Mouse (Mus musculus) heart, adult 9 months (tissue): Measurements from ENCODE around the gene Midn.

Experiments
- DNase-seq, 2 experiments: peaks; one replicate each; pipeline ENCODE4 v3.0.0; 2022; ENCODE audit warnings: low spot score in 2 of 2

Midn gene

DNA sequence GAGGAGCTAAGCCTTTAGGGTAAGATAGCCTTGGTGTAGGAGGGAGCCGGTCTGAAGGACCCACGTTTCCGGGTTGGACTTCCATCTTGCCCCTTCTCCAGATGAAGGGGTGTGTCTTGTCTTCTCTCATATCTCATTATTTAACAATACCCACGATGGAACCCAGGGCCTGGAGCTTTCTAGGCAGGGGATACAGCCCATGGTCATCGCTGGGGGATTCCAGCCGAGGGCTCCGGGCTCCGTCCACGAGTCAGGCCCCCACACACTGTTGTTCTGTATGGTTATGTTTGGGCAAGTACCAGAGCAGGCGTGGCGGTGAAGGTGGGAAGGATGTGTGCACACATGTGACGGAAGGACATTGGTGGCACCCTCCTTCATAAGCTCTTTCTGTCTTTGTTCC is 3.9 kb upstream of the Midn start:
- DNase-seq = no peak

DNA sequence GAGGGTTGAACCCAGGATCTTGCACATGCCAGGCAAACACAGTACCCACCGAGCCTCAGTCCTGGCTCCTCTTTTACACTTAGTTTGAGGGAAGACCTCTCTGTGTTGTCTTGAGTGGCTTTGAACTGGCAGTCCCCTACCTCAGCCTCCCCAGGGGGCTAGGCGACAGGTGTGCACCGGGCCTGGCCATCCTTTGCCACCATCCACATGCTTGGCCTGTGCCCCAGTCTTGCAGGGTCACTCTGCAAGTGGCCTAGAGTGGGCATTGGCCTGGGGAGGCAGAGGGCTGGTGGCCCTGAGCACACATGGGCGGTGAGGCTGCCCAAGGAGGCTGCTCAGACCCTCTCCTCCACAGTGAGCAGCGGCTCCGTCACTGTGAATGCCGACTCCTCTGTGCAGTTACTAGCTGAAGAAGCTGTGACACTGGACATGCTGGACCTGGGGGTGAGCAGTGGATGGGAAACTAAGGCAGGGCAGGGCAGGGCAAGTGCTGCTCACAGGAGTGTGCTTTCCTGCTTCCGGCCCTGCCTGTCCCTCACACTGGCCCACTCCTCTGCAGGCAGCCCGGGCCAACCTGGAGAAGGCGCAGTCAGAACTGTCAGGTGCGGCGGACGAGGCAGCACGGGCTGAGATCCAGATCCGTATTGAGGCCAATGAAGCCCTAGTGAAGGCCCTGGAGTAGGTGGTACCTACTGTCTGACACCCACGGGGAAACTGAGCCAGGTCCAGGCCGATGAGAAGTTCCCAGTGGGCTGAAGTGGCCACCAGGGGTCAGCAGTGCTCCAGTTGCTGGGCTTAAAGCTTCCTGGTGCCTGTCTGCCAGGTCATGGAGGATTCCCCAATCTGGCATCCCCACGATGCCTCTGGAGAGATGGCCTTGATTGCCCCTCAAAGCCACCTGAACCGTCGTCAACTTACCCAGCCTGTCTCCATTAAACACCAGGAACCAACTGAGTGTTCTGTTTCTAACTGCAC is 2.9 kb upstream of the Midn start:
- peak; percentile 74 to 78 for DNase-seq

DNA sequence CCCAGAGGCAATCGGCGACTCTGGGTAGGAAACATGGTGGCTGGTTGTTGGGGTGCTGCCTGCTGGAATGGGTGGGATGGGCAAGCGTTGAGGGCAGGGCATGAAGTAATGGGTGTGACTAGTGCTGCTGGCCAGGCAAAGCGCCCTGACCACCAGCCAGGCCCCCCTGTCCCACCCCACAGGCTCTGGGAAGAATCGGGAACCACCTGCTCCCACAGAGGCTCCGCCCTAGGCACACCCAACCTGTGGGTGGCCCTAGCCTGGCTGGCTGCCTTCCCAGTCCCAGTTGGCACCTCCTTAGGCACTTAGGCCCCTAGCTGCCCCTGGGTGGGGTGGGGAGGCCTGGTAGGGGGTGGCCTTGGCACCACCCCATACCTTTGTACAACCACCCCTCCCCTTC is 2.2 kb upstream of the Midn start:
- DNase-seq = peak; percentile 66 to 73

DNA sequence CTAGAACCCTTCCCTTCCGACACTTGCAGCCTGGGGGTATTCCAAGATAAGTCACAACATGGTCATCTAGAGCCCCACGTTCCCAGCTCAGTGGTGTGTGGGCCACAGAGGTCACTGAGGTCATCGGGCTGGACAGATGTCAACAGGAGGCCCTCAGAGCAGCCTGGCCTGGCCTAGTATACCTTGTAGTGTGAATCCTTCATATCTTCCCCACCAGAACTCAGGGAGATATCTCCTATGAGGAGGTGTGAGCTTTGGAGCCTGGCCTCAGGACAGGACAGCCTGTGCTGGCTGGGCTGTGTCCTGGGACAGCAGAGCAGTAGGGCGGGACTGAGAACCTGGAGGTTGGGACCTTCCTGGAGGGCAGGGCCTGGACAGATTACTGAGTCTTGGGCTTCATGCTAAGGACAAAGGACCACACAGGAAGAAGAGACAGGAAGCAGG is 1.5 kb upstream of the Midn start:
- DNase-seq = peak; percentile 70 to 78

DNA sequence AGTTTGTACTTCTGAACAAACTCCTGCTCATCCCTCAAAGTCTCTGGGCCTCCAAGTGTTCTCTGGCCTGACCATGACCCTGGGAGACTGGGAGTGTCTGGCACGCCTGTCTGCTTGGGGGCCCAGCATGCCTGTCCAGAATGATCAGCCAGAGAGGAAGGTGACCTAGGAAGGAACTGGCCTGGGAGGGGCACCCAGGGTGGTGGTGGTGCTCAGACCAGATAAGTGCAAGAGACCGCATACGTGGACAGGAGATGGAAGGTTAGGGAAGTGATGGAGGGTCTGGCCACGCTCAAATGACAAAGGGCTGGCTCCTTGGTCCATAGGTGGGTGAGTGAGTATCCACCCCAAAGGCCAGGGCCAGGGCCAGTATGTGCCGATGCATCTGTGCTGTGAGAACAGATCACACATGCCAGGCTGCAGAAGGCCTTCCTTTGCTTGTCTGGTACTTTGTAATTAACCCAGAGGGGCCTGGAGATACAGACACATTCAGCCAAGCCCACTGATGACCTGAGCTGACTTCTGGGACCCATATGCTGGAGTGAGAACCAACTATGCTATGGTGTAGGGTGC is 840 bp upstream of the Midn start:
- DNase-seq = peak; percentile 58 to 62

DNA sequence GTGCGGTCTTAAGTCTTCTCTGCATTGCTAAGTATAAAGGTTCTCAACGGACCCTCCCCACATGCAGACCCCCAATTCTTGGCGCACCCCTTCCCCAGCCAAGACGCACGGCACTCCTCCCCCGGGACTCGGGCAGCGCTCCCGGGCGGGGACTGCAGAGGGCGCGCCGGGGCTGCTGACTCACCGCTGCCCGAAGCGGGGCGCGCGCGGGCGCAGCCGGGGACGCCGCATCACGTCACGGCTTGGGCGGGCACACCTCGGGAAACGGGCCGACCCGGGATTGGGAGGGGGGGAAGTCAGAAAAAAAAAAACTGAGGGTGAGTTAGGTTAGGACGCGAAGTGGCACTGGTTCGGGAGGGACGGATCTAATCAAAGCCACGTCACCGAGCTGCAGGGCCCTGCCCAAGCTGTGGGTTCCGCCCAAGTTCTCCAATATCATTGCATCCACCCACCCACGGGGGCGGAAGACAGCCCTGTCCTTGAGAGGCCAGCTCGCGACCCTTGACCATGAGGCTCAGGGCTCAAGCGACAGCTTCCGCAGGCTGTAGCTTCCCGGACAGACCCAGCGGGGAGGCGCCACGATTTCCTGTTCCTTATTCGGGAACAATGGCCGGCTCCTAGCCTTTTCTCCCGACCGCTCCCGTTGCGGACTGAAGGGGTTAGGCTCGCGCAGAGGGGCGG is 678 bp downstream of the Midn start:
- DNase-seq = peak; percentile 94 to 95

DNA sequence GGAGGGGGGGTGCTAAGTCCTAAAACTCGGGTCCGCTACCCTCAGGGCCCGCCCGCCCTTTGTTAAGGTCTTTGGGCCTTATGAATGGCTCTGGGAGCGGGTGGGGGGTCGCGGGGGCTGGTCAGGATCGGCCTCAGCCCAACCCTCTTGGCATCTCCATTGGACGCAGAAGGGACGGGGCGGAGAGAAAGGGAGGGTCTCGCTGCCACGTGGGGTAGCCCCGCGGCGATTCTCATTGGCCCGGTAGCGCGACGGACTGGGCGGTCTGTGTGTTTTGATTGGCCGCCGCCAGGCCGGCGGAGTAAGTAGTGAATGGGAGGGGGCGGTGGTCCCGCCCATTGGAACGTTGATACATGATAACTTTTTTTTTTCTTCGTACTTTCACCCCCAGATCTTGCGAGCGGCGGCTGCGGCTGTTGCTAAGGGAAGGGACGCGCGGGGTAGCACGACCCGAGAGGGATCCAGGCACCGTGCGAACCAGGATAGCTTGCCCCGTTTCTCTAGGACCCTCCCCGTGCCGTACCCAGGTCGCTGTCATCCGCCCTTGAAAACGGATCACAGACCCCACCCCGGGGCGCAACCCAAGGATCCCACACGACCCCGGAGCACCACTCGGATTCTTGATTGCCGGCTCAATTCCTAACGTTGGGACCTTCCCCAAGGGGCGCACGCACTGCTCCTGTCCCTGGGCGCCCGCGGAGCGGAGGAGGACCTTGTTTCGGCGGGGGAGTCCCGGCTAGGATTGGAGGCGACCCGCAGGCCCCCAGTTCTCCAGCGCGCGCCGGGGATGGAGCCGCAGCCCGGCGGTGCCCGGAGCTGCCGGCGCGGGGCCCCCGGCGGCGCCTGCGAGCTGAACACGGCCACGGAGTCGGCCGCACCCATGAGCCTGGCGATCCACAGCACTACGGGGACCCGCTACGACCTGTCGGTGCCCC is 1.5 kb downstream of the Midn start:
- DNase-seq = peak; percentile 97

DNA sequence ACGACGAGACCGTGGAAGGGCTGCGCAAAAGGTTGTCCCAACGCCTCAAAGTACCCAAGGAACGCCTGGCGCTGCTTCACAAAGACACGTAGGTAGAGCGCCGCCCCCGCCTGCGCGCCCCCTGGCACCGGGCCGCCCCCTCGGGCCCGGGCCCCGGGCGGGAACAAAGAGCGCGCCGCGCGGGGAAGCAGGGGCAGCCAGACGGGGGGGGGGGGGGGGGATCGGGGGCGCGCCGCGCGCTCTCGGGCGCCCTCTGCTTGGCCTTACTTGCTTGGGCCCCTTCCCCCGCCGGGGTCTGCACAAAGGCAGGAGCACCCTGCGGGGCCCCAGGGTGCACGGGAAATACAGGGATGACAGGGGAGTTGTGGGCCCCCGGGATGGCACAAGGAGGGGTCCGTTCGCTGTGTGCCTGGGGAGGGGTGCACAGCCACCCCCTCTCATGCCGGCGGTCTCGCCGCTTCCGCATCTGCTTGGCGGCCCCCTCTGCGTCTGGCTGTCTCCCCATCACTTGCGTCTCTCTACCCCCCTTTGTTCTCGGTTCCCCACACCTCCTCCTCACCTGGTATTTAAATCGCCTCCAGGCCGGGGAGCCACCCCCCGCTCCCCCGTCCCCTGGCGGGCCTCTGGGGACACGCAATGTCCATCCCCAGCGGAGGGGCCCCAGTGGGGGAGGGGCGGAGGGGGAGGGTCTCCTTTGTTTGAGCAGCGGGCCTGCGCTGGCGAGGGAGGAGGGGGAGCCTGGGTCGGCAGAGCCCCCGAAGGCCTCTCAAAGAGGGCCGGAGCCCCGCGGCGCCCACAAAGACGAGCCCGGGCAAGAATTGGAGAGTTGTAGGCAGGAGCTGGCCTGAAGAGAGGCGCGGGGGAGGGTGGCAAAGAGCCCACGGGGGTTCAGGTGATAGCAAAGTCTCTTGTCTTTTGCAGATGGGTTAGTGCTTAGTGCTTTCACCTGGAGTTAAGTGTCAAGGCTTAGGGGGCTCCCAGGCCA is 2.4 kb downstream of the Midn start:
- no peak for DNase-seq

DNA sequence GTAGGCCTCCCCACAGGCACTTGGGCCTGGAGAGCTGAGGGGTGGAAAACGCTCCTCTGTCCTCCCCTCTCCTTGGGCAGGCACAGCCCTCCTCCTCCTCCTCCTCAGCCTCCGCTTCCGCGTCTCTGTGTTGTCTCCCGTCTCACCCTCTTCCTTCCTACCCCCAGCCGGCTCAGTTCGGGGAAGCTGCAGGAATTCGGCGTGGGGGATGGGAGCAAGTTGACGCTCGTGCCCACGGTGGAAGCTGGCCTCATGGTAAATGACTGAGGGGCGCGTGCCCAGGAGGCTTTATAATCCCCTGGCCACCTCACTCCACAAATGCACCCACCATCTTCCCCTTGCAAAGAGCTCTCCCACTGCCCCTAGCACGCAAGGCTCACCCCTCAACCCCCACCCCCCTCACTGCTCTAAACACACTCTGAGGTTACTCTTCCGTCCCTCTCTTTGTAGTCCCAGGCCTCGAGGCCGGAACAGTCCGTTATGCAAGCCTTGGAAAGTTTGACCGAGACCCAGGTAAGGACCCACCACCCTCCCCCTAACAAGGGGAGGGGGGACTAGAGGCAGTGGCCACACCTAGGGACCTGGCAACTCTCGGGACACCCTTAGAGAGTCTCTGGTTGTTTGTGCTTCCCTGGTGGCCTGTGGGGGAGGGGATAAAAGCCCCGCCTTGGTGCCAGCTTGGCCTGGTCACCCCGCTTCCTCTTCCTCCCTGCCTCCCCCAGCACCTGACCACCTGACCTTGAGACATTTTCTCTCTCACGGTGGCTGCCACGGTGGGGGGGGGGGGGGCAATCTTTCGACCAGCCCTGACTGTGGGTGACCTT is 3.4 kb downstream of the Midn start:
- peak; percentile 68 to 79 for DNase-seq

DNA sequence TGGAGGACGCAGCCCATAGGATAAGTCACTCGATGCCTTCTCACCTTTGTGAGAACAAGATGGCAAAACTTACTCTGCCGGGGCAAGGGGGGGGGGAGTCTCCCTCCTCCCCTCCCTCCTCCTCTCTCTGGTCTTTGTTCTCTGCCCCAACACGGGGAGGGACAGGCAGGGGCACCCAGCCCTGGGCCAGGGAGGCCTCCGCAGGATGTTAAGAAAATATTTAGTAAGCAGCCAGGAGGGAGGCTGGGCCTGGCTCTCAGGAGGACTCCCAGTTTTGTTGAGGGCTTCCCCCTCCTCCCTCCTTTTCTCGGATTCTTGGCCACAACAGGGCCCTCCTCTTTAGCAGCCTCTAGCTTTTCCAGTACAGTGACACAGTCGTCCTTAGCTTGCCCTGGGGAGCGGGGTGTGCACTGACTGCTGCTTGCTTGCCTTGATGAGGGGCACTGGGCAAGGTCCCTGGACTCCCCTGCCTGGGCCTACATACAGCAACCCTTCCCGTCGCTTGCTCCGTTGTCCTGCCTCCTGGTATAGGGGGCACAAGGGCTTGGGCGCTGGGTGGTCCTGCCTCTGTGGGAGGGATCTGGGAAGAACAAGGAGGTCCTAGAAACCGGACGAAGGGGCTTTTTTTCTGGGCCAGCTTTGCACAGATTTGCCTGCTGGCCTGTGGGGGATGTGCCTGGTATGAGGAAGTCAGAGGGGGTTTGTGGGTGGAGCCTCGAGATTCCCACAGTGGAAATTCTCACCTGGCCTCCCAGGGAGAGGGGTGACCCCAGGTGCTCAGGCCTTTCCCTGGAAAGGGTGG is 4.2 kb downstream of the Midn start:
- peak; percentile 78 to 85 for DNase-seq

DNA sequence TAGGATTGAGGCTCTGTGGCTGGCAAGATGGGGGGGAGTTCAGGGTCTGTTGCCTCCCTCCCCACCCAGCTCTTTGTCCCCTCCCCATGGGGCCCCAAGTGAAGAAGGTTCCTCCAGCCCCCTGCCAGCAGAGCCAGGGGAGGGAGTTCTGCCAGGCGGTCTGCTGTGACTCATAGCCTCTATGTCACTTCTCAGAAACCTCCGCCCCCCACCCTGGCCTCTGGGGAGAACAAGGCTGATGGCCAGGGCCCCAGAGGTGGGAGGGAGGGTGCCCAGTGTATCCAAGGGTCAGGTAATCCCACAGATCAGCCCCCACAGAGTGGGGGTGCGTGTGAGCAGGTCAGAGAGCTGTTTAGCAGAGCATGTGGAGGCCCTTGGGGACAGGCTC is 4.8 kb downstream of the Midn start:
- DNase-seq = peak in 1 of 2 experiments; percentile 60

DNA sequence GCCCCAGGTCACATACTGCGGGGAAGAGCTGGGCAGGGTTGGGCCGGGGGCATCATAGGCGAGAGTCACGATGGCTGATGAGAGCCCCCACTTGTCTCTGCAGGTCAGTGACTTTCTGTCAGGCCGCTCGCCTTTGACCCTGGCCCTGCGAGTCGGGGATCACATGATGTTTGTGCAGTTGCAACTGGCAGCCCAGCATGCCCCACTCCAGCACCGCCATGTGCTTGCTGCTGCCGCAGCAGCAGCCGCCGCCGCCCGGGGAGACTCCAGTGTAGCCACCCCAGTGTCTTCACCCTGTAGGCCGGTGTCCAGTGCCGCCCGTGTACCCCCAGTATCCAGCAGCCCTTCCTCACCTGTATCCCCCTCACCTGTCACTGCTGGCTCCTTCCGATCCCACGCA is 5.6 kb downstream of the Midn start:
- DNase-seq = no peak

DNA sequence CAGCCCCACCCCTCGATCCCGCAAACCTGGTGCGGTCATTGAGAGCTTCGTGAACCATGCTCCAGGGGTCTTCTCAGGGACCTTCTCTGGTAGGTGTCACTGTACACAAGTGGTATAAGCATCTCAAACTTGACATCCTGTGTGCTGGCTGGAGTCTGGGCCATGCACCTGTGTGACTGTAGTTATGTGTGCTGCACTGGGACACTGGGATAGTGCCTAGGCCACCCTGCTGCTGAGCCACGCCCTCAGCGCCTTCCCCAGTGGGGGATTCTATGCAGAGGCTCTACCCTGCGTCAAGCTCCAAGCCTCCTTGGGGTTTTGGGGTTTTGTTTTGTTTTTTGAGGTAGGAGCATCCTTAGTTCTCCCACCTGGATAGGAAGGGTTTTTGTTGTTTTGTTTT is 6.3 kb downstream of the Midn start:
- no peak for DNase-seq

DNA sequence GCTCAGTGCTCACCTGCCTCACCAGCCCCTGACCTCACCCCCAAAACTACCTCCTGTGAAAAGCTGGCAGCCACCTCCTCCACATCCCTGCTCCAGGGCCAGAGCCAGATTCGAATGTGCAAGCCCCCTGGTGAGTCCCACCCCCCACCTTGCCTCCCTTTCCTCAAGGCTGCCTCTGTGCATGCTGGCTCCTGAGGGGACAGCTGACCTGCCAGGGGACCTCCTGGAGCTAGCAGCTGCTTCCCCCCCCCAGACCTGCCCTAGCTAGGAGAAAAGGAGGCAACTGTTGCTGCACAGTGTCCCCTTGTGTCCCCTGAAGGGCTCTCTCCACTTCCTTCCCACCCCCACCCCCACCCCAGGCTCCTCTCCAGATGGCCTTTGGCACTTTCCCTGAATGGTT is 7.2 kb downstream of the Midn start:
- no peak for DNase-seq

DNA sequence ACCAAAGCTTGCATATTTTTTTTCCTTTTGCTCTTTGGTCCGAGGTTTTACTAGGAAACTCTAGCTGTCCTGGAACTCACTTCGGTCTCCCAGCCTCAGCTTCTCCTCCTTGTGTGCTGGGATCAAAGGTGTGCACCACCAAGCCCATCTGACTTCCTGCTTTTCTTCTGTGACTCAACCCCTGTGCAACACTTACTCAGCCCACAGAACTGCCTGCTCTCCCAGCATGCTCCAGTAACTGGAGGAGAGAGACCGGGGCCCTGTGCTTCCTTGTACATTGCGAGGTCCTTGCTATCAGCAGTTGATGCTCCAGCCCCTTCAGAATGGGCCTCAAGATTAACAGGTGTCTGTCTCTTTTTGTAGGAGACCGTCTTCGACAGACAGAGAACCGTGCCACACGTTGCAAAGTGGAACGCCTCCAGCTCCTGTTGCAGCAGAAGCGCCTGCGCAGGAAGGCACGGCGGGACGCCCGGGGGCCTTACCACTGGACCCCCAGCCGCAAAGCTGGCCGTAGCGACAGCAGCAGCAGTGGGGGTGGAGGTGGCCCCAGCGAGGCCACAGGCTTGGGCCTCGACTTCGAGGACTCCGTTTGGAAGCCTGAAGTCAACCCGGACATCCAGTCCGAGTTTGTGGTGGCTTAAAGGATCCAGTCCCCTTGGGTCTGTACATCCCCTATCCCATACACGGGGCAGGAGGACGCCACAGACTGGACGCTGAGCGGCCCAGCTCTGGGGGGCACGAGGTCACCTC is 8.1 kb downstream of the Midn start:
- no peak for DNase-seq

DNA sequence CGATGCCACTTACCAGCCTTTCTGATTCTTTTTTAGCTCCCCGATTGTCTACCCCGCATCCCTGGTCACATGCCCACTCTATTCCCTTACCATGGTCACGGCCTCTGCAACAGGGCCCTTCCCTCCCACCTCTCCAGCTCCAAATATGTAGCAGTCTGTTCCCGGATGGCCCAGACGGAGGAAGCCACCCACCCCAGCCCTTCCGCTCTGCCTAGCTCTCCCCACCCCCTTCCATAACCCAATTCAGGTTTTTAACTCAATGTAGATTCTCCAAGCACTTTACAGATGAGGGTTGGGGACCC is 8.6 kb downstream of the Midn start:
- peak in 1 of 2 experiments; percentile 82 for DNase-seq

DNA sequence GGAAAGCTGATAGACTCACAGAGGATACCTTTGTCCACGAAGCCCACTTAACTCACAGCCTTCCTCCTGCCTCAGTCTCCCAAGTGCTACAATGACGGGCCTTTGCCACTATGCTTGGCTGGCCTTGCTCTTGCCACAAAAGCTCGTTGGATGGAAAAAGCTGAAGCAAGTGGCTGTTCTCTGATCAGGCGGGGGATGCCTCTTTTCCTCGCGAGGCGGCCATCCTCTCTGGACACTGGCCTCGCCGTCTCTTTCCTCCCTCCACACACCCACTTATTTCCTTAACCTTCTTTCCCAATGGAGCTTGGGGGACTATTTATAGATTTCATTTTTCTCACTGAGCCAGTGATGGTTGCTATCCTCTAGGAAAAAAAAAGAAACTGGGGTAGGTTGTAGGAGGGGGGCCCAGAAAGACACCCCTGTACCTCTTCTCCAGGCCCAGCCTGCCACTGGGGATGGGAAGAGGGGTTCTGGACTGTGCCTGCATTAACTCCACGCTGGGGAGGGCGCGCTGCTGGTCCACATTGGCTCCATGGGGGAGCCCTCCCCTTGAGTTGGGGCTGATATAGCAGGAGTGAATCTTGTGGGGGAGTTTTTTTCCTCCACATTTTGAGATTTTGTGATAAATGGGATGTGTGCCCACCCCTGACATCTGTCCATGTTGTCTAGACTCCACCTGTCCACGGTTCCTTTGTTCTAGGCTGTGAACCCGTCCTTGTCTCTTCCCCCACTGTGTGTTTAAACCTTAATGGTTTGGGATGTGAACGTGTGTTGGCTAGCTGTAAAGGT is 9.3 kb downstream of the Midn start:
- no peak for DNase-seq
